Mouse (Mus musculus): ENCODE measurements around the gene Uba6. TPM values are rescaled to one million over a fixed set of nuclear protein-coding genes. Genes with fewer than 3 reads are reported as not detected.

Gene Uba6
- total and polyA plus RNA-seq, 3 experiments: 15.2 to 27.3 (median 15.6) TPM

- TF ChIP-seq SMC3 (IDR thresholded peaks at IDR 0.05; ENCODE audit: low read depth, low read length) (no peak), MAFK (IDR thresholded peaks at IDR 0.05; ENCODE audit: insufficient replicate concordance, low read length) (no peak), CHD1 (IDR thresholded peaks at IDR 0.05; ENCODE audit: low read depth, low read length) (no peak; the same call in 1 of the 2 replicates), PAX5 (IDR thresholded peaks at IDR 0.05; ENCODE audit: low read length) (no peak), RAD21 (IDR thresholded peaks at IDR 0.05; ENCODE audit: low read depth, low read length) (no peak), POLR2AphosphoS2 (IDR thresholded peaks at IDR 0.05; ENCODE audit: low read depth, low read length) (no peak), POLR2A (IDR thresholded peaks at IDR 0.05; ENCODE audit: low read depth, low read length) (peak; percentile 78), RCOR1 (conservative IDR thresholded peaks at IDR 0.05; ENCODE audit: low read depth, low read length) (no peak), HCFC1 (IDR thresholded peaks at IDR 0.05; ENCODE audit: low read depth, low read length) (peak; percentile 56), BHLHE40 (IDR thresholded peaks at IDR 0.05; ENCODE audit: low read depth, low read length) (0 out of 2 replicates have a peak, but pooled peaks have one; percentile 14), CHD2 (IDR thresholded peaks at IDR 0.05; ENCODE audit: low read length) (no peak), USF2 (conservative IDR thresholded peaks at IDR 0.05; ENCODE audit: low read depth, low read length) (no peak), ZC3H11A (IDR thresholded peaks at IDR 0.05; ENCODE audit: low read depth, low read length) (no peak), ZNF384 (IDR thresholded peaks at IDR 0.05; ENCODE audit: low read depth, low read length) (no peak), CTCF (conservative IDR thresholded peaks at IDR 0.05 in 1 of 2, IDR thresholded peaks at IDR 0.05 in 1 of 2; ENCODE audit: low read depth in 2 of 2, low read length in 2 of 2) (no peak), E2F4 (IDR thresholded peaks at IDR 0.05; ENCODE audit: insufficient replicate concordance, low read depth, low read length) (no peak), ETS1 (conservative IDR thresholded peaks at IDR 0.05; ENCODE audit: low read depth, low read length) (no peak), EP300 (IDR thresholded peaks at IDR 0.05; ENCODE audit: low read length) (no peak), ELF1 (IDR thresholded peaks at IDR 0.05; ENCODE audit: low read depth, low read length) (peak; percentile 82), ZKSCAN1 (IDR thresholded peaks at IDR 0.05; ENCODE audit: borderline replicate concordance, low read depth, low read length) (no peak), JUN (IDR thresholded peaks at IDR 0.05; ENCODE audit: insufficient read depth, low read depth, low read length) (no peak), MYC (IDR thresholded peaks at IDR 0.05; ENCODE audit: low read depth, low read length) (no peak), SIN3A (IDR thresholded peaks at IDR 0.05; ENCODE audit: low read length) (no peak), MEF2A (IDR thresholded peaks at IDR 0.05; ENCODE audit: borderline replicate concordance, low read depth, low read length) (no peak), ZMIZ1 (IDR thresholded peaks at IDR 0.05; ENCODE audit: low read depth, low read length) (no peak), TBP (conservative IDR thresholded peaks at IDR 0.05; ENCODE audit: low read depth, low read length) (peak; percentile 95), MAZ (IDR thresholded peaks at IDR 0.05; ENCODE audit: low read depth, low read length) (peak; percentile 31; the same call in 1 of the 2 replicates), JUND (conservative IDR thresholded peaks at IDR 0.05; ENCODE audit: low read depth, low read length) (no peak), MAX (IDR thresholded peaks at IDR 0.05; ENCODE audit: low read length) (no peak), USF1 (IDR thresholded peaks at IDR 0.05; ENCODE audit: low read depth, low read length) (no peak), IRF4 (IDR thresholded peaks at IDR 0.05; ENCODE audit: low read depth, low read length) (peak; percentile 34; the same call in 1 of the 2 replicates), NELFE (IDR thresholded peaks at IDR 0.05; ENCODE audit: low read depth, low read length) (peak; percentile 49), MXI1 (IDR thresholded peaks at IDR 0.05; ENCODE audit: low read depth, low read length) (no peak), GABPA (IDR thresholded peaks at IDR 0.05; ENCODE audit: insufficient replicate concordance, low read depth, low read length) (no peak), KAT2A (IDR thresholded peaks at IDR 0.05; ENCODE audit: insufficient replicate concordance, low read length) (no peak), UBTF (IDR thresholded peaks at IDR 0.05; ENCODE audit: low read depth, low read length) (no peak), TCF12 (IDR thresholded peaks at IDR 0.05; ENCODE audit: low read depth, low read length) (no peak; the same call in 1 of the 2 replicates), NRF1 (IDR thresholded peaks at IDR 0.05; ENCODE audit: low read depth, low read length) (peak; percentile 84)
- H3K9me3 ChIP-seq (replicated peaks; ENCODE audit: low read length): no peaks in the 10 kb centered on the region
- peak within 1 kb of the TSS; percentile 84 for H3K9ac ChIP-seq (ENCODE audit: insufficient read depth, low read depth)
- H3K4me1 ChIP-seq (ENCODE audit: control insufficient read depth in 1 of 2, insufficient read depth in 2 of 2): peaks cover 4 to 20% of the 10 kb centered on the region in 2 experiments; a peak in 3 of 4 replicates
- H3K4me3 ChIP-seq (replicated peaks in 1 of 3; ENCODE audit: low read depth in 2 of 3, low read length in 2 of 3, poor library complexity in 1 of 3): peak within 1 kb of the TSS; percentile 76 to 90 (median 86)
- H3K36me3 ChIP-seq (replicated peaks in 1 of 2; ENCODE audit: control insufficient read depth in 1 of 2, insufficient read depth in 1 of 2, low read length in 1 of 2): no peaks in the 10 kb centered on the region
- in situ Hi-C loops (cut with MboI; ENCODE audit: low pct_ligation_motif_present, low pct_unique_long_range_greater_than_20kb, low sequenced_read_pairs): loop anchor here (5.0 kb wide), 1 partner anchor 112 kb away; no protein-coding TSS in a partner anchor
- peaks cover 23% of the 10 kb centered on the region for H3K79me2 ChIP-seq (replicated peaks; ENCODE audit: control insufficient read depth, extremely low read depth, insufficient read depth, poor library complexity, severe bottlenecking)
- peak; percentile 97 for DNase-seq (ENCODE audit: extremely low read depth)
- peak within 1 kb of the TSS; percentile 98 for H3K4me2 ChIP-seq (ENCODE audit: insufficient read depth, low read depth, poor library complexity, severe bottlenecking)
- peak within 1 kb of the TSS; percentile 39 for H3K27ac ChIP-seq (ENCODE audit: insufficient read depth, low read depth)
- dilution Hi-C loops (cut with MboI; ENCODE audit: extremely low pct_ligation_motif_present, extremely low pct_unique_long_range_greater_than_20kb, low sequenced_read_pairs): no loop called here
- no peaks in the 10 kb centered on the region for H3K27me3 ChIP-seq (replicated peaks)
These were observed 107.3 kb downstream of the Uba6 start, which contains the start of gene Cenpc1 for GRCm38 (mm10) chr5:86065101-86065875. Cenpc1 (minus strand) TSS chr5:86065583.

Data from CH12.LX (cell line).